10 mouse cellular contexts compared by ENCODE assay signal in the genomic region with DNA sequence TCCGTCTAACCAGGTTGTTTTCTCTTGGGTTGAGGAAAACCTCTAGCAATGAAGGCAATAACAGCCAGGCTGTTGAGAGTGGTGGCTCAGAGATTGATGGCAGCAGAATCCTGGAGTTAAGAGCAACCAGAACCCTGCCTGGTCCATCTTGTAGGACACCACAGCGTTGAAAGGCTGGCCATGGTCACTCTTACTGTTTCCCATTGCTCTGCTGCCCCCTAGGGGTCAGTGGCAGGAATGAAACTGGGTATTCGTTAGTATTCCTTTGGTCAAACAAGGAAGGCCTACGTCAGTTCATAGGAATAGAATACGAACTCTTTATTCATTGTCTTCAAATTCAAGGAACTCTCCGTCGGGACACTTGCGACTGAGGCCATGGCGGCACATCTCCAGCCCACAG. TPM values are rescaled to one million over a fixed set of nuclear protein-coding genes. Genes with fewer than 3 reads are reported as not detected.
DNase-seq lines count a peak whose midpoint lies in the region; ATAC-seq lines count a peak whose summit lies in the region.
"Had no signal": no experiment of that assay in that cellular context is flagged by ENCODE, and none has a peak within 500 bp of the region (broad histone marks: within the 10 kb centered on the region; RNA-seq: fewer than 3 reads in every experiment).

No protein-coding gene starts in this region.

- intact Hi-C loops in left cerebral cortex, postnatal 10 days (cut with DNase I), result no loop called here

- peak; percentile 72 for DNase-seq in hindbrain, embryonic 10.5 days (ENCODE audit: low spot score)
- peak; percentile 75 for DNase-seq in brain, adult 2 months (ENCODE audit: low read depth, low spot score)
- DNase-seq in hindbrain, embryonic 14.5 days (ENCODE audit: low spot score), result peak; percentile 74
- peak; percentile 36 to 74 for DNase-seq in left cerebral cortex, postnatal 10 days (ENCODE audit: extremely low spot score in 1 of 2, low spot score in 2 of 2)
- DNase-seq in splenic B cell, adult 2 months (ENCODE audit: low read depth, low spot score), result peak; percentile 76

- peaks cover 76% of the 10 kb centered on the region for H3K27me3 ChIP-seq in hindbrain, embryonic 10.5 days (ENCODE audit: insufficient read depth, poor library complexity, severe bottlenecking)
- peaks cover 62% of the 10 kb centered on the region for H3K27me3 ChIP-seq in hindbrain, embryonic 13.5 days
- H3K27me3 ChIP-seq in hindbrain, embryonic 14.5 days (ENCODE audit: control insufficient read depth, insufficient read depth, low read length), result peaks cover 44% of the 10 kb centered on the region
- H3K27me3 ChIP-seq in midbrain, embryonic 13.5 days, result peaks cover 53% of the 10 kb centered on the region
- H3K27me3 ChIP-seq in splenic B cell, adult 2 months (ENCODE audit: control insufficient read depth, insufficient read depth, low read length, poor library complexity, severe bottlenecking), result no peaks in the 10 kb centered on the region

- no peaks in the 10 kb centered on the region for H3K4me1 ChIP-seq in hindbrain, embryonic 10.5 days (replicated peaks)
- no peaks in the 10 kb centered on the region for H3K4me1 ChIP-seq in hindbrain, embryonic 13.5 days (replicated peaks)
- no peaks in the 10 kb centered on the region for H3K4me1 ChIP-seq in hindbrain, embryonic 14.5 days (replicated peaks; ENCODE audit: control insufficient read depth, insufficient read depth, low read length)
- no peaks in the 10 kb centered on the region for H3K4me1 ChIP-seq in midbrain, embryonic 13.5 days (replicated peaks)
- H3K4me1 ChIP-seq: hindbrain, embryonic 15.5 days; stomach, embryonic 15.5 days had no signal

- no peak for ATAC-seq in hindbrain, embryonic 13.5 days (ENCODE audit: low FRiP score)
- ATAC-seq in erythroblast, adult 5-6 weeks (replicated peaks; ENCODE audit: low FRiP score, poor library complexity, severe bottlenecking), result peak; percentile 79
- no peak for ATAC-seq in hindbrain, embryonic 14.5 days (ENCODE audit: low FRiP score)
- ATAC-seq in midbrain, embryonic 13.5 days, result peak; percentile 63; the same call in 1 of the 2 replicates

- H3K27ac ChIP-seq in hindbrain, embryonic 10.5 days, result no peak overlapping the region
- no peak overlapping the region for H3K27ac ChIP-seq in hindbrain, embryonic 13.5 days
- no peak overlapping the region for H3K27ac ChIP-seq in hindbrain, embryonic 14.5 days
- no peak overlapping the region for H3K27ac ChIP-seq in midbrain, embryonic 13.5 days
- H3K27ac ChIP-seq: hindbrain, embryonic 15.5 days; stomach, embryonic 15.5 days had no signal

- H3K4me2 ChIP-seq in hindbrain, embryonic 13.5 days, result no peak overlapping the region
- no peak overlapping the region for H3K4me2 ChIP-seq in hindbrain, embryonic 14.5 days (replicated peaks)
- no peak overlapping the region for H3K4me2 ChIP-seq in midbrain, embryonic 13.5 days (replicated peaks)
- H3K4me2 ChIP-seq: hindbrain, embryonic 15.5 days; stomach, embryonic 15.5 days had no signal

- H3K36me3 ChIP-seq in hindbrain, embryonic 10.5 days, result no peaks in the 10 kb centered on the region
- no peaks in the 10 kb centered on the region for H3K36me3 ChIP-seq in hindbrain, embryonic 13.5 days
- no peaks in the 10 kb centered on the region for H3K36me3 ChIP-seq in hindbrain, embryonic 14.5 days (replicated peaks; ENCODE audit: control insufficient read depth, insufficient read depth)
- no peaks in the 10 kb centered on the region for H3K36me3 ChIP-seq in midbrain, embryonic 13.5 days
- H3K36me3 ChIP-seq in splenic B cell, adult 2 months (ENCODE audit: control insufficient read depth, insufficient read depth, low read length, poor library complexity, severe bottlenecking), result no peaks in the 10 kb centered on the region
- H3K36me3 ChIP-seq: hindbrain, embryonic 15.5 days; stomach, embryonic 15.5 days had no signal

- H3K9me3 ChIP-seq in hindbrain, embryonic 10.5 days, result no peaks in the 10 kb centered on the region
- H3K9me3 ChIP-seq in hindbrain, embryonic 13.5 days, result no peaks in the 10 kb centered on the region
- no peaks in the 10 kb centered on the region for H3K9me3 ChIP-seq in hindbrain, embryonic 14.5 days (ENCODE audit: control insufficient read depth, low read length)
- no peaks in the 10 kb centered on the region for H3K9me3 ChIP-seq in midbrain, embryonic 13.5 days
- H3K9me3 ChIP-seq: hindbrain, embryonic 15.5 days; stomach, embryonic 15.5 days had no signal

- no peak overlapping the region for H3K9ac ChIP-seq in hindbrain, embryonic 13.5 days
- H3K9ac ChIP-seq in hindbrain, embryonic 14.5 days, result no peak overlapping the region
- H3K9ac ChIP-seq in midbrain, embryonic 13.5 days (replicated peaks), result no peak overlapping the region
- H3K9ac ChIP-seq: hindbrain, embryonic 15.5 days; stomach, embryonic 15.5 days had no signal

- H3K4me3 ChIP-seq in hindbrain, embryonic 10.5 days, result no peak overlapping the region
- H3K4me3 ChIP-seq in hindbrain, embryonic 13.5 days, result no peak overlapping the region
- no peak overlapping the region for H3K4me3 ChIP-seq in hindbrain, embryonic 14.5 days (replicated peaks; ENCODE audit: low read length)
- no peak overlapping the region for H3K4me3 ChIP-seq in midbrain, embryonic 13.5 days (replicated peaks)
- H3K4me3 ChIP-seq: hindbrain, embryonic 15.5 days; stomach, embryonic 15.5 days had no signal

- WGBS in hindbrain, embryonic 10.5 days, result 13% methylated on average over 9 of the region's 9 CpGs
- 10% methylated on average over 9 of the region's 9 CpGs for WGBS in hindbrain, embryonic 13.5 days
- 13% methylated on average over 9 of the region's 9 CpGs for WGBS in hindbrain, embryonic 14.5 days
- WGBS in midbrain, embryonic 13.5 days, result 14% methylated on average over 9 of the region's 9 CpGs

RNA-seq across cellular contexts. Expression of gene Dmrt3, which starts 18.4 kb away (rescaled TPM):
- 0.26 and 1.3 TPM in 2 replicates for polyA plus RNA-seq in hindbrain, embryonic 10.5 days (2016; fragmentation: Nextera tagmentation; extraction: Ambion mirVana)
- polyA plus RNA-seq in hindbrain, embryonic 13.5 days (2015; fragmentation: Nextera tagmentation; extraction: Ambion mirVana), result 0.32 and 0.54 TPM in 2 replicates
- not detected in 2 replicates for total RNA-seq in erythroblast, adult 5-6 weeks (2015; ENCODE audit: low replicate concordance)
- total RNA-seq in erythroblast, adult 5-6 weeks (2017; ENCODE audit: low replicate concordance), result not detected in 2 replicates
- 0.80 and 0.86 TPM in 2 replicates for polyA plus RNA-seq in hindbrain, embryonic 14.5 days (2014; fragmentation: Nextera tagmentation; extraction: Ambion mirVana)
- under 1 TPM in 1 of 2 experiments, not detected in 1; 0.19 TPM for total RNA-seq in left cerebral cortex, postnatal 10 days (2021)
- 0.48 and 1.5 TPM in 2 replicates for polyA plus RNA-seq in midbrain, embryonic 13.5 days (2015; fragmentation: Nextera tagmentation; extraction: Ambion mirVana)

RNA-seq across cellular contexts. Expression of gene Dmrt2, which starts 43.7 kb away (rescaled TPM):
- polyA plus RNA-seq in hindbrain, embryonic 10.5 days (2016; fragmentation: Nextera tagmentation; extraction: Ambion mirVana), result 0.17 and 0.82 TPM in 2 replicates
- polyA plus RNA-seq in hindbrain, embryonic 13.5 days (2015; fragmentation: Nextera tagmentation; extraction: Ambion mirVana), result 0.09 and 0.13 TPM in 2 replicates
- not detected in 2 replicates for total RNA-seq in erythroblast, adult 5-6 weeks (2015; ENCODE audit: low replicate concordance)
- total RNA-seq in erythroblast, adult 5-6 weeks (2017; ENCODE audit: low replicate concordance), result not detected in 2 replicates
- polyA plus RNA-seq in hindbrain, embryonic 14.5 days (2014; fragmentation: Nextera tagmentation; extraction: Ambion mirVana), result not detected in 2 replicates
- 1 to 10 TPM; 1.9 to 3.5 TPM for total RNA-seq in left cerebral cortex, postnatal 10 days (2021)
- polyA plus RNA-seq in midbrain, embryonic 13.5 days (2015; fragmentation: Nextera tagmentation; extraction: Ambion mirVana), result 0.19 TPM in 1 of 2 replicates, not detected in the other
- polyA plus RNA-seq: hindbrain, embryonic 15.5 days had no signal

Comparison
In these comparisons a context has a peak if more than half of its experiments do, and no peak if none do; other contexts are left out.
1. ATAC-seq: peak in erythroblast, adult 5-6 weeks (single experiment) and midbrain, embryonic 13.5 days (single experiment); none in hindbrain, embryonic 13.5 days (single experiment) and hindbrain, embryonic 14.5 days (single experiment).
2. Peak in every context shown above with its lines, with median percentiles within 50 percentile points of each other: DNase-seq.